Mouse (Mus musculus): Measurements from ENCODE around the gene Olfr1.

Olfr1 gene

GRCm38 (mm10) chr11:73399514-73399913 lies at the start of gene Olfr1:
TSS of gene Olfr1 (minus strand) at chr11:73399614.
- no peak for DNase-seq (ENCODE audit: low read depth)

GRCm38 (mm10) chr11:73428377-73428776 lies 29.0 kb upstream of the Olfr1 start, which contains the start of gene Olfr378:
TSS of gene Olfr378 (minus strand) at chr11:73428477.
- no peak for DNase-seq (ENCODE audit: low read depth)

- no peak for DNase-seq (ENCODE audit: low read depth)
Measured at GRCm38 (mm10) chr11:73395374-73395773, 4.0 kb downstream of the Olfr1 start.

GRCm38 (mm10) chr11:73370946-73371345 lies 28.5 kb downstream of the Olfr1 start, which contains the start of gene Olfr376:
TSS of gene Olfr376 (plus strand) at chr11:73371246.
- DNase-seq (ENCODE audit: low read depth), result no peak

GRCm38 (mm10) chr11:73350483-73350882 lies 48.9 kb downstream of the Olfr1 start, which contains the start of gene Olfr20:
TSS of gene Olfr20 (plus strand) at chr11:73350783.
- no peak for DNase-seq (ENCODE audit: low read depth)

Measured in c-Kit-positive CD71-negative TER-119-negative erythroid progenitor cells, embryonic 14.5 days (primary cell).